Mouse (Mus musculus) frontal cortex, postnatal 25 days (tissue): ENCODE results near the gene Fstl3.
"Not testable (repeated sequence)": the region's sequence is repeated elsewhere in the genome, so short reads cannot be mapped to it uniquely, and the experiment has no call there.

Experiments used
- DNase-seq, 2 experiments: peaks; one replicate each; pipeline ENCODE4 v3.0.0; 2022; ENCODE audit warnings: low spot score in 2 of 2

Gene Fstl3

GRCm38 (mm10) chr10:79777103-79777531 lies at the start of gene Fstl3:
Gene Fstl3 (plus strand): TSS chr10:79777272.
- no peak for DNase-seq

GRCm38 (mm10) chr10:79728323-79729249 lies 48.5 kb upstream of the Fstl3 start:
- no peak for DNase-seq

GRCm38 (mm10) chr10:79729357-79729965 lies 47.6 kb upstream of the Fstl3 start:
- no peak for DNase-seq

GRCm38 (mm10) chr10:79732500-79732899 lies 44.6 kb upstream of the Fstl3 start:
- DNase-seq = no peak

GRCm38 (mm10) chr10:79733847-79734246 lies 43.2 kb upstream of the Fstl3 start:
- DNase-seq = no peak

- DNase-seq = no peak
These were observed 41.7 kb upstream of the Fstl3 start for GRCm38 (mm10) chr10:79735361-79735760.

- DNase-seq = no peak
These were observed 40.4 kb upstream of the Fstl3 start for GRCm38 (mm10) chr10:79736706-79737105.

- no peak for DNase-seq
These were observed 38.8 kb upstream of the Fstl3 start for GRCm38 (mm10) chr10:79738259-79738658.

GRCm38 (mm10) chr10:79739234-79739633 lies 37.8 kb upstream of the Fstl3 start:
- DNase-seq = no peak

GRCm38 (mm10) chr10:79740863-79741262 lies 36.2 kb upstream of the Fstl3 start:
- no peak for DNase-seq

GRCm38 (mm10) chr10:79743161-79743560 lies 33.9 kb upstream of the Fstl3 start:
- no peak for DNase-seq

GRCm38 (mm10) chr10:79743650-79744365 lies 33.3 kb upstream of the Fstl3 start:
- no peak for DNase-seq

GRCm38 (mm10) chr10:79745411-79745810 lies 31.7 kb upstream of the Fstl3 start:
- no peak for DNase-seq

- DNase-seq = peak; percentile 88 to 93
These were observed 30.9 kb upstream of the Fstl3 start, which contains the start of gene Polrmt for GRCm38 (mm10) chr10:79745898-79746773. Gene Polrmt (minus strand): TSS chr10:79746581.

GRCm38 (mm10) chr10:79746774-79747151 lies 30.3 kb upstream of the Fstl3 start:
- no peak for DNase-seq

- DNase-seq = no peak
These were observed 28.6 kb upstream of the Fstl3 start for GRCm38 (mm10) chr10:79748496-79748895.

- peak; percentile 54 to 63 for DNase-seq
These were observed 22.1 kb upstream of the Fstl3 start, which contains the start of gene Fgf22 for GRCm38 (mm10) chr10:79754856-79755516. Gene Fgf22 (plus strand): TSS chr10:79755076.

GRCm38 (mm10) chr10:79755854-79756253 lies 21.2 kb upstream of the Fstl3 start:
- no peak for DNase-seq

- DNase-seq = no peak
These were observed 20.4 kb upstream of the Fstl3 start for GRCm38 (mm10) chr10:79756660-79757059.

- DNase-seq = not testable (repeated sequence)
These were observed 17.4 kb upstream of the Fstl3 start for GRCm38 (mm10) chr10:79759675-79760074.
